9 mouse cellular contexts compared by ENCODE assay signal in the genomic region with DNA sequence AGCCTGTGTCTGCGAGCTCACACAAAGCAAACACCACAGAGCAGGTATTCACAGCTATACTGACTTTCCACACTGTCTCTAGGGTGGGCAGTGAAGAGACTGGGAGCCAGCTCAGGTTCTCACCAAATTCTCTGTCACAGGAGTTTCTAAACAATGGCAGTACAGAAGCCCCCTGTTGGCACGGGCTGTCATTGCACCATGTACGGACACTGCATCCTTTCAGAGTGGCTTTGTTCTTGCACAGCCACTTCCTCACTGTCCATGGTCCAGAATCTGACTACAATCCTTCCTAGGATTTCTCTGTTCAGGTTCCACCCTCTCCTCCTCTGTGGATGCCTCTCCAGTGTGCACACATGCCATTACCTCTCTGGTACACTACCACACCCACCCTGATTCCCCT. TPM values are rescaled to one million over a fixed set of nuclear protein-coding genes. Genes with fewer than 3 reads are reported as not detected.
A peak's percentile ranks its signal among the peaks of the same experiment; 100 is the strongest.
DNase-seq lines count a peak whose midpoint lies in the region; ATAC-seq and TF ChIP-seq lines count a peak whose summit lies in the region.
"Had no signal": no experiment of that assay in that cellular context is flagged by ENCODE, and none has a peak within 500 bp of the region (broad histone marks: within the 10 kb centered on the region; RNA-seq: fewer than 3 reads in every experiment).

No protein-coding gene starts in this region.

- H3K4me2 ChIP-seq in midbrain, postnatal 0 days (ENCODE audit: low read depth, low read length, poor library complexity, severe bottlenecking), result no peak overlapping the region

- 27% methylated on average over 3 of the region's 3 CpGs for WGBS in midbrain, postnatal 0 days

- H3K9ac ChIP-seq in midbrain, postnatal 0 days (replicated peaks; ENCODE audit: low read length, poor library complexity, severe bottlenecking), result no peak overlapping the region

- H3K36me3 ChIP-seq in midbrain, postnatal 0 days (ENCODE audit: insufficient read depth, low read length), result no peaks in the 10 kb centered on the region

- TF ChIP-seq CTCF in midbrain, postnatal 0 days (IDR thresholded peaks at IDR 0.05), result peak; percentile 58

- H3K9me3 ChIP-seq in midbrain, postnatal 0 days (ENCODE audit: low read length), result no peaks in the 10 kb centered on the region
- H3K9me3 ChIP-seq: megakaryocyte, embryonic 14.5 days had no signal

- H3K4me3 ChIP-seq in midbrain, postnatal 0 days (ENCODE audit: low read depth, low read length), result no peak overlapping the region
- H3K4me3 ChIP-seq: megakaryocyte, embryonic 14.5 days had no signal

- no peak overlapping the region for H3K27ac ChIP-seq in midbrain, postnatal 0 days (ENCODE audit: low read depth, low read length)

- DNase-seq in adrenal gland, postnatal 25 days, result peak; percentile 53
- DNase-seq in adrenal gland, adult 18-20 months (ENCODE audit: low spot score in 2 of 2), result no peak
- DNase-seq in 3T3-L1 (ENCODE audit: low read depth, low spot score), result peak; percentile 66
- peak; percentile 51 for DNase-seq in c-Kit-positive CD71-negative TER-119-negative erythroid progenitor cells, embryonic 14.5 days (ENCODE audit: low read depth)
- DNase-seq in kidney, postnatal 10 days, result peak; percentile 74
- peak; percentile 41 for DNase-seq in midbrain, postnatal 0 days (ENCODE audit: low spot score)
- no peak for DNase-seq in layer of hippocampus, postnatal 36 days

- H3K4me1 ChIP-seq in midbrain, postnatal 0 days (ENCODE audit: insufficient read depth, low read length), result peaks cover 4% of the 10 kb centered on the region; the same call in 1 of the 2 replicates

- ATAC-seq in midbrain, postnatal 0 days (ENCODE audit: low FRiP score), result no peak
- ATAC-seq in frontal cortex, adult (ENCODE audit: low TSS enrichment), result no peak

- H3K27me3 ChIP-seq in midbrain, postnatal 0 days (ENCODE audit: insufficient read depth, low read length), result no peaks in the 10 kb centered on the region

RNA-seq across cellular contexts. Expression of gene Tent4a, which starts 10.6 kb away (rescaled TPM):
- total RNA-seq in adrenal gland, postnatal 25 days (2021), result 23.4 and 25.4 TPM in 2 replicates
- 10 to 100 TPM; 17.5 to 20.9 TPM for total RNA-seq in adrenal gland, adult 18-20 months (2021)
- total RNA-seq in midbrain, postnatal 0 days (2014; rRNA removed), result 26.1 TPM in 2 replicates
- polyA plus RNA-seq in midbrain, postnatal 0 days (2015; fragmentation: Nextera tagmentation; extraction: Ambion mirVana), result 4.5 and 5.2 TPM in 2 replicates
- total RNA-seq in layer of hippocampus, postnatal 36 days (2021), result 10 to 100 TPM; 47.0 to 49.1 TPM

RNA-seq across cellular contexts. Expression of gene Nsun2, which starts 11.5 kb away (rescaled TPM):
- total RNA-seq in adrenal gland, postnatal 25 days (2021), result 84.4 and 102 TPM in 2 replicates
- 10 to 100 TPM; 77.3 to 85.7 TPM for total RNA-seq in adrenal gland, adult 18-20 months (2021)
- 51.1 and 60.3 TPM in 2 replicates for total RNA-seq in midbrain, postnatal 0 days (2014; rRNA removed)
- 56.7 and 60.2 TPM in 2 replicates for polyA plus RNA-seq in midbrain, postnatal 0 days (2015; fragmentation: Nextera tagmentation; extraction: Ambion mirVana)
- 10 to 100 TPM; 88.2 to 97.5 TPM for total RNA-seq in layer of hippocampus, postnatal 36 days (2021)

Comparison
In these comparisons a context has a peak if more than half of its experiments do, and no peak if none do; other contexts are left out.
1. DNase-seq: peak in adrenal gland, postnatal 25 days (single experiment), 3T3-L1 (single experiment), c-Kit-positive CD71-negative TER-119-negative erythroid progenitor cells, embryonic 14.5 days (single experiment), kidney, postnatal 10 days (single experiment) and midbrain, postnatal 0 days (single experiment); none in adrenal gland, adult 18-20 months (0 of 2) and layer of hippocampus, postnatal 36 days (0 of 2).